Mouse (Mus musculus): ENCODE data around the gene Btg1-ps1.
"Not testable (repeated sequence)": the region's sequence is repeated elsewhere in the genome, so short reads cannot be mapped to it uniquely, and the experiment has no call there.

Gene Btg1-ps1

GRCm38 (mm10) chrX:38018597-38018996, at the start of gene Btg1-ps1:
TSS of gene Btg1-ps1 (minus strand) at chrX:38018815.
- TF ChIP-seq GATA4 (IDR thresholded peaks at IDR 0.05; ENCODE audit: insufficient replicate concordance, low read length): not testable (repeated sequence)

DNA sequence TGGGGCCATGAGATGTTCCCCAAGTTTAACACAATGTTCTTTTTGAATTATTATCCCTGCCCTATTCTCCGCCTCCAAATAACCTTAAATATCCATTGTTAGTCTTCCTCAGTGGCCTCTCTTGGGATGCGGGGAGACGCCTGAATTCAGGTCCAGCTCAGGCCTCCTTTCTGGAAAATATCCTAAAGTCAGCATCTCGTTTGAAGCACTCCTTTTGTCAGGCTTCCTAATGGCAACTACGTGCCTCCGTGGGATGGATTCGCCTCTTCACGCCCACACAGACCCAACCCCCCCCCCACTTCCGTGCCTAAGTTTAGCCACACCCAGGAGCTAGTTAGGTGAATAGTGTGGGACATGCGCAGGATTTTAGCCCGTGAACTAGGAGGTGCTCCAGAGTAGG, 47.6 kb upstream of the Btg1-ps1 start, which contains the start of gene Rhox10:
Gene Rhox10, plus strand, starts transcription at position 301 of the 400 bp plus-strand sequence.
- no peak for TF ChIP-seq GATA4 (IDR thresholded peaks at IDR 0.05; ENCODE audit: insufficient replicate concordance, low read length)

- TF ChIP-seq GATA4 (IDR thresholded peaks at IDR 0.05; ENCODE audit: insufficient replicate concordance, low read length): no peak
Observed at GRCm38 (mm10) chrX:38061544-38061943, 42.9 kb upstream of the Btg1-ps1 start.

GRCm38 (mm10) chrX:38043014-38043413, 24.4 kb upstream of the Btg1-ps1 start, which contains the start of gene Btg1-ps2:
TSS of gene Btg1-ps2 (minus strand) at chrX:38043114.
- not testable (repeated sequence) for TF ChIP-seq GATA4 (IDR thresholded peaks at IDR 0.05; ENCODE audit: insufficient replicate concordance, low read length)

DNA sequence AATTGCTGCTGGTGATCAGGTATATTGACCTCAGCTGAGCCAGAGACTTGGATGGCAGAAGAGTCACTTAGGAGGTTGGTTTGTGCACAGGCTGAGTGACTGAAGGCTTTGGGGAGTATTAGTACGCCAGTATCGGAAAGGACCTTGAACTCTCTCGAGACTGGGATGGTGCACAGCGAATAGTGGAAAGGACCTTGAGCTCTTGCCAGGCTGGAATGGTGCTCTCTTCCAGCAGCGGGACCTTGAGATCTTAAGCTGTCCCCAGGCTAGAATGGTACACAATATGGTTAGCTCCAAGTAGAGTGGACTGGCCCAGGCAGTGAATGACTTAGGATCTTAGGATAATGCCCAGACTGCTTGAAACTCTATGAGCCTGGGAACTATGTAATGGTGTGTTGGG, 21.1 kb upstream of the Btg1-ps1 start:
- TF ChIP-seq GATA4 (IDR thresholded peaks at IDR 0.05; ENCODE audit: insufficient replicate concordance, low read length): no peak

GRCm38 (mm10) chrX:38033841-38034240, 15.2 kb upstream of the Btg1-ps1 start:
- no peak for TF ChIP-seq GATA4 (IDR thresholded peaks at IDR 0.05; ENCODE audit: insufficient replicate concordance, low read length)

DNA sequence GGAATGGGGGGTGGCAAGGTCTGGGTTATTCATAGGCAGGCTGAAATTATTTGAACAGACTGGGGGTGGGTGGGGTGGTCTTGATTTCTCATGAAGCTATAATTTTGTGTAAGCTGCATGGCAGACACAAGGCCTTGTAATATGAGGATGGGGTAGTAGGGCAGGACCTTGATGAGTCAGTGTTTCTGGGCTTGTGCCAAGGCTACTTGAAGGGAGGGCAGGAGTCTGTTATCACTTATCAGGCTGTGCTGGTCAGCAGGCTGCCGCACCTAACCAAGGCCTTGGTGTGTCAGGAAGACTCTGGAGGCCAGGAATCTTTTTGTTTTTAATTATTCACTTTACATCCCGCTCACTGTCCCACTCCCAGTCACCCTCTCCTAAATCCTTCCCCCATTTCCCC, 9.9 kb downstream of the Btg1-ps1 start:
- no peak for TF ChIP-seq GATA4 (IDR thresholded peaks at IDR 0.05; ENCODE audit: insufficient replicate concordance, low read length)
